Mouse (Mus musculus): ENCODE measurements around the gene Cd96.

Gene Cd96

DNA sequence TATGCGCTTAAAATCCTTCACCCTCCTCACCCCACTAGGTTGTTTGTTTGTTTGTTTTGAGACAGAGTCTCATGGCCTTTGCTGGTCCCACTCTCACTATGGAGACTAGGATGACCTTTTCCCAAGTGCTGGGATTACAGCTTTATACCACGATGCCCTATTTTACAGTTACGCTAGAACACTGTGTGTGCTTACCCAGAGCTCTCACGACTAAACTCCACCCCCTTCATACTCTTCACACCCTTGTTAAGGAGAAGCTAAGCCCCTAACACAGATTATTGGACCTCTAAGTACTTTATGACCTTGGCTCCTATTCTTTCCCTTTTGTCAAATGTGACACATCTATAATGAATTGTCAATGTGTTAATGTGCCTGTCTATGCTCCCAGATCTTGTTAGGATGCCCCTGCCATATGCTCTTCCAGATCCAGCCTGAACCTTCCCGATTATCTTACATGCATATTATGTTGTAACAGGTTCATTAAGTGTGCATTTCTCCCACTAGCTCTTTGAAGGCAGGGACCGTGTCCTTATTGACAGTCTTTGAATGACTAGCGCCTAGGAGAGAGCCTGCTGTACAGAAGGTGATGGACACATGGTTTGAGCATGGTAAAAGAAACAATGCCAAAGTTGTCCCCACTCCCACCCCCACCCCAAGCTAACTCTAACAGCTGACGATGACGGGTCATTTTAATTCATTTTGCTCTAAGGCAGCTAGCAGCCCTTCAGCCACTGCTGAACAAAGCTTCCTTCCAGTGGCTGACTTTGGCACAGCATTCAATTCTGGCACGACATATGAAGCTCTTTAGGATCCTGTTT lies 120.5 kb downstream of the Cd96 start:
- in situ Hi-C loops (cut with MboI, MseI), result loop anchor here in 1 of 2 experiments (25.0 kb wide), 2 partner anchors 762 to 1037 kb away; no protein-coding TSS in a partner anchor

DNA sequence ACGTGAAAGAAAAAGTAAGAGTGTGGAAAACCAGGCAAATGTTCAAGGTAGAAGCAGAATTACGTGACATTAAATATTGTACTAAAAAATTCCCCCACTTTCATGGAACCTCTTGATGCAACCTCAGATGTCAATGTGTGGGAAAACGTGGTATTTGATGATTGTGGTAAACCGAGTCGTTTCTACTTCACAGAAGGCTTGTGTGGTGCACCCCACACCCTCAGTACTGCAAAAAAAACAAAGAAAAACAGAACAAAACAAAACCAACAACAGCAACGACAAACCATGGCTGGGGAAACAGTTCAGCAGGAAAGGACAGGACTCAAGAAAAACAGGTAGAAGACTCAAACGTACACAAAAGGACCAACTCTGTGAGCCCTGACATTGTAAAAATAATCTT lies 121.8 kb downstream of the Cd96 start:
- in situ Hi-C loops (cut with MboI, MseI), result loop anchor here in 1 of 2 experiments (25.0 kb wide), 1 partner anchor 1036 kb away; no protein-coding TSS in a partner anchor

DNA sequence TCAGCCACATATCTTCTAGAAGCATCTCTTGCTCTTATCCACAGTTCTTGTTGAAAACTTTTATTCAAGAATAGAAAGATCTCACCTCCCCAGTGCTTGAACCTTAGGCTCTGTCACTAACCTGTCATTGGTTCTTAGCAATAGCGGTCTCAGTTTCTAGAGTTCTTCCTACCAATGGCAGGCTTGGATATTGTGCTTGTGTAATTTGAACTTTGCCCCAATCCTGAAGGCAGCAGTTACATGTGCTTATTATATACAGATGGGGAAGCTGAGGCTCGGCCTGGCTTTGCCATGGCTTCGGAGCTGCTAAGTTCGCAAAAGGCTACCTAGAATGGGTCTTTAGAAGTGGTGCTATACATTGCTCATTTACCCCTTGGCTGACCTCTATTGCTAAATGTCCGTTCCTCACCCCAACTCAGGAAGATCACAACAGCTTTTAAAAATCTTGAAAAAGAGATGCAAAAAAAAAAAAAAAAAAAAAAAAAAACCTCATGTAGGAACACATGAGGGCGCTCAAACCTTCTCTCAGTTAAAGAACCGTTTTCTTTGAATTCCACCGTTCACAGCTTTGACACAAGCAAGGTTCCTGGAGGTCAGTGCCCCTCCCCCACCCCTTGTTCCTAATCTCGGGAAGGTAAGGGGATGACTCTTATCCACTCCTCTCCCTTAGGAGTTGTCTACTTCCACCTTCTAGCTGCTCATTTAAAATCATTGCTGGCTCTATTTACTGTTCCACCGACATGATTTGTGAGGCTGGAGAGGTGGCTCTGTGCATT lies 129.0 kb downstream of the Cd96 start:
- in situ Hi-C loops (cut with MboI, MseI), result loop anchor here in 1 of 2 experiments (25.0 kb wide), 1 partner anchor 1029 kb away; no protein-coding TSS in a partner anchor

DNA sequence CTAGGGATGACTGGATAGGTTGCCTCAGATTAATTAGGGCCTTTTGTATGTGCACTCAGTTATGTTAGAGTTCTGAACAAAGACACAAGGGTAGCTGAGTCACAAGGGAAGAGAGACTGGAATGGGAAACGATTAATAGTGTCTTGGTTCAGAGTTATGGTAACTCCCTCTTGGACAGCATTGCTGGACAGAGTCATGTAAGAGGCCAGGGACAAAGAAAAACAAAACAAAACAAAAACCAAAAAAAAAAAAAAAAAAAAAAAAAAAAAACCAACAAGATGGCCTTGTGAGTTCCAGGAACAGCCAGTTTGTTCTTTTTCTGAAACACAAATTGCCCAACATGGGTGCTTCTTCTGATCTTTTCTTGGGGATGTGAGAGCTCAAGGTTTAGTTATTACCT lies 133.8 kb downstream of the Cd96 start:
- in situ Hi-C loops (cut with MboI, MseI), result loop anchor here (10.0 to 25.0 kb wide), 2 partner anchors 1024 to 1881 kb away; no protein-coding TSS in a partner anchor
